Mouse (Mus musculus) heart, postnatal 0 days (tissue): Measurements from ENCODE around the gene Txnip. TPM values are rescaled to one million over a fixed set of nuclear protein-coding genes. Genes with fewer than 3 reads are reported as not detected.
A peak's percentile ranks its signal among the peaks of the same experiment; 100 is the strongest.

Source experiments
- ATAC-seq: fragments of 200-750 bp; cut with Nextera tagmentation; 2 replicates; pipeline ENCODE4 v1.8.0; 2017; ENCODE audit warnings: low read depth, moderate number of reproducible peaks, moderate library complexity; ENCODE audit not compliant: insufficient read depth
- DNase-seq: peaks from one replicate; pipeline ENCODE4 v3.0.0-alpha.2; 2016; ENCODE audit warnings: low spot score
- H3K27ac ChIP-seq: fragments of 300-500 bp; sonication (generic); 2 replicates; pipeline ENCODE4 v1.5.1; 2014; ENCODE audit warnings: low read depth, mild to moderate bottlenecking
- H3K27me3 ChIP-seq: fragments of 300-500 bp; sonication (generic); 2 replicates; pipeline ENCODE4 v1.6.1; 2014; ENCODE audit warnings: low read length, mixed read lengths; ENCODE audit not compliant: control insufficient read depth, insufficient read depth
- H3K36me3 ChIP-seq: fragments of 300-500 bp; sonication (generic); replicated peaks from 2 replicates; pipeline ENCODE4 v1.6.1; 2014; ENCODE audit warnings: low read length, mixed read lengths; ENCODE audit not compliant: control insufficient read depth, insufficient read depth
- H3K4me1 ChIP-seq: fragments of 300-500 bp; sonication (generic); 2 replicates; pipeline ENCODE4 v1.6.1; 2014; ENCODE audit warnings: antibody characterized with exemption; ENCODE audit not compliant: control insufficient read depth, insufficient read depth
- H3K4me2 ChIP-seq: fragments of 300-500 bp; sonication (generic); 2 replicates; pipeline ENCODE4 v1.6.1; 2014; ENCODE audit warnings: low read depth, mild to moderate bottlenecking, low read length, moderate library complexity
- H3K4me3 ChIP-seq: fragments of 300-500 bp; sonication (generic); 2 replicates; pipeline ENCODE4 v1.5.1; 2014; ENCODE audit warnings: low read depth, low read length
- H3K9ac ChIP-seq: fragments of 300-500 bp; sonication (generic); replicated peaks from 2 replicates; pipeline ENCODE4 v1.6.1; 2014; ENCODE audit warnings: low read depth, low read length, mixed read lengths
- H3K9me3 ChIP-seq: fragments of 300-500 bp; sonication (generic); replicated peaks from 2 replicates; pipeline ENCODE4 v1.6.1; 2016; ENCODE audit warnings: low read length; ENCODE audit not compliant: control insufficient read depth
- CTCF ChIP-seq: IDR thresholded peaks from 2 replicates; pipeline ENCODE4 v1.5.1; 2016; ENCODE audit warnings: antibody characterized with exemption, control low read depth, low read depth
- EP300 ChIP-seq: IDR thresholded peaks from 2 replicates; pipeline ENCODE4 v1.6.1; 2016; ENCODE audit warnings: antibody characterized with exemption, low read depth
- WGBS: fragments of 180-500 bp; shearing (Covaris S2); extraction: QIAGEN DNeasy Blood & Tissue Kit; methylation state at CpG from one replicate; pipeline ENCODE4 v1.1.7; 2014; 5-methylcytosine and 5-hydroxymethylcytosine counted together
- polyA plus RNA-seq: library from polyadenylated mRNA; unstranded; fragments of >200 nt; fragmentation: Nextera tagmentation; extraction: Ambion mirVana; gene quantifications from 2 replicates; pipeline ENCODE4 v1.2.1, GENCODE M21; 2015
- total RNA-seq: library from RNA; depleted of rRNA; stranded (reverse); fragments of >200 nt; gene quantifications from 2 replicates; pipeline ENCODE4 v1.2.3, GENCODE M21; 2014; ENCODE audit warnings: low replicate concordance

Txnip gene
- total and polyA plus RNA-seq, 2 experiments from 2014 or later: 332 to 1,196 TPM

GRCm38 (mm10) chr3:96563911-96564632, 6.3 kb downstream of the Txnip start:
- Histone ChIP-seq H3K27me3 (no peaks in the 10 kb centered on the region), H3K9me3 (no peaks in the 10 kb centered on the region), H3K36me3 (peaks cover 25% of the 10 kb centered on the region), H3K27ac (peak overlapping the region; percentile 96), H3K9ac (0 out of 2 replicates have a peak overlapping the region, but pooled peaks have one; percentile 0), H3K4me2 (peak overlapping the region; percentile 3; the same call in 1 of the 2 replicates), H3K4me3 (no peak overlapping the region), H3K4me1 (peaks cover 26% of the 10 kb centered on the region)
- DNase-seq (peak; percentile 80), ATAC-seq (peak; percentile 19)
- TF ChIP-seq EP300 (no peak; the same call in 1 of the 2 replicates), CTCF (no peak)
- WGBS: 20% methylated on average over 10 of the region's 10 CpGs

- H3K4me2 ChIP-seq: peak overlapping the region; percentile 3; the same call in 1 of the 2 replicates
- H3K4me3 ChIP-seq: no peak overlapping the region
- peaks cover 31% of the 10 kb centered on the region for H3K4me1 ChIP-seq
- no peak for DNase-seq
- no peaks in the 10 kb centered on the region for H3K9me3 ChIP-seq
- H3K27ac ChIP-seq: peak overlapping the region; percentile 96
- H3K9ac ChIP-seq: 0 out of 2 replicates have a peak overlapping the region, but pooled peaks have one; percentile 0
- TF ChIP-seq EP300 (peak; percentile 50), CTCF (no peak)
- WGBS: 45% methylated on average over 7 of the region's 7 CpGs
- H3K27me3 ChIP-seq: no peaks in the 10 kb centered on the region
- H3K36me3 ChIP-seq: peaks cover 20% of the 10 kb centered on the region
- ATAC-seq: no peak
These were observed 6.9 kb downstream of the Txnip start for GRCm38 (mm10) chr3:96564633-96565032.

GRCm38 (mm10) chr3:96565105-96565504, 7.3 kb downstream of the Txnip start:
- no peak overlapping the region for H3K9ac ChIP-seq
- DNase-seq (no peak), ATAC-seq (no peak)
- TF ChIP-seq EP300: no peak
- no peak overlapping the region for H3K4me2 ChIP-seq
- no peaks in the 10 kb centered on the region for H3K27me3 ChIP-seq
- WGBS: 89% methylated on average over 3 of the region's 3 CpGs
- peaks cover 36% of the 10 kb centered on the region for H3K4me1 ChIP-seq
- H3K36me3 ChIP-seq: peaks cover 15% of the 10 kb centered on the region
- no peak overlapping the region for H3K4me3 ChIP-seq
- H3K9me3 ChIP-seq: no peaks in the 10 kb centered on the region
- H3K27ac ChIP-seq: peak overlapping the region; percentile 96

- Histone ChIP-seq H3K4me1 (peaks cover 52% of the 10 kb centered on the region), H3K9ac (no peak overlapping the region), H3K9me3 (no peaks in the 10 kb centered on the region), H3K27me3 (no peaks in the 10 kb centered on the region), H3K36me3 (no peaks in the 10 kb centered on the region), H3K27ac (peak overlapping the region; percentile 13; the same call in 1 of the 2 replicates), H3K4me3 (no peak overlapping the region), H3K4me2 (no peak overlapping the region)
- DNase-seq (no peak), ATAC-seq (no peak)
- WGBS: 74% methylated on average over 8 of the region's 8 CpGs
- TF ChIP-seq EP300 (no peak), CTCF (no peak)
These were observed 9.1 kb downstream of the Txnip start for GRCm38 (mm10) chr3:96566661-96567450.

- Histone ChIP-seq H3K36me3 (no peaks in the 10 kb centered on the region), H3K4me3 (no peak overlapping the region), H3K9me3 (no peaks in the 10 kb centered on the region), H3K27me3 (no peaks in the 10 kb centered on the region), H3K4me1 (peaks cover 68% of the 10 kb centered on the region), H3K27ac (peak overlapping the region; percentile 79), H3K4me2 (no peak overlapping the region), H3K9ac (no peak overlapping the region)
- WGBS: 69% methylated on average over 8 of the region's 8 CpGs
- TF ChIP-seq CTCF (no peak), EP300 (no peak)
- no peak for ATAC-seq
- DNase-seq: no peak
These were observed 10.8 kb downstream of the Txnip start for GRCm38 (mm10) chr3:96568605-96569004.
